Mouse (Mus musculus) brain, embryonic 14.5 days (tissue): ENCODE measurements around the gene Tmem258. TPM values are rescaled to one million over a fixed set of nuclear protein-coding genes. Genes with fewer than 3 reads are reported as not detected.

Source experiments
- DNase-seq: peaks from one replicate; pipeline ENCODE4 v3.0.0-alpha.2; 2011; ENCODE audit warnings: low read depth
- CTCF ChIP-seq: fragments of 200-500 bp; IDR thresholded peaks from 2 replicates; pipeline ENCODE4 v1.5.1; 2012; ENCODE audit warnings: inconsistent platforms, mild to moderate bottlenecking, moderate library complexity, borderline replicate concordance; ENCODE audit not compliant: insufficient read depth, insufficient read length; ENCODE audit errors: extremely low read depth
- POLR2A ChIP-seq: fragments of 200-500 bp; IDR thresholded peaks from 2 replicates; pipeline ENCODE4 v1.6.1; 2012; ENCODE audit warnings: mild to moderate bottlenecking, inconsistent platforms, borderline replicate concordance; ENCODE audit not compliant: poor library complexity, insufficient read depth, insufficient read length, severe bottlenecking; ENCODE audit errors: extremely low read depth
- polyA plus RNA-seq: library from polyadenylated mRNA; depleted of rRNA; stranded (reverse); fragments of >200 nt; gene quantifications from 2 replicates; pipeline ENCODE4 v1.2.3, GENCODE M21; 2012

The Tmem258 gene
- polyA plus RNA-seq, 1 experiment = 108 TPM

GRCm38 (mm10) chr19:10186569-10186968 lies 17.2 kb upstream of the Tmem258 start:
- DNase-seq = no peak
- TF ChIP-seq CTCF (no peak), POLR2A (no peak)

GRCm38 (mm10) chr19:10188281-10188811 lies 15.5 kb upstream of the Tmem258 start:
- peak; percentile 91 for DNase-seq
- TF ChIP-seq POLR2A (no peak), CTCF (no peak)

- no peak for DNase-seq
Measured at GRCm38 (mm10) chr19:10189022-10189421, 14.8 kb upstream of the Tmem258 start.

GRCm38 (mm10) chr19:10189940-10190339 lies 13.9 kb upstream of the Tmem258 start:
- no peak for TF ChIP-seq CTCF
- no peak for TF ChIP-seq POLR2A
- DNase-seq = no peak

More at GRCm38 (mm10) chr19:10189022-10189421, 14.8 kb upstream of the Tmem258 start:
- no peak for TF ChIP-seq CTCF
- TF ChIP-seq POLR2A = no peak

GRCm38 (mm10) chr19:10190796-10191195 lies 13.0 kb upstream of the Tmem258 start:
- peak; percentile 81 for DNase-seq
- TF ChIP-seq POLR2A = no peak
- TF ChIP-seq CTCF = peak; percentile 77; the same call in 1 of the 2 replicates

- no peak for TF ChIP-seq POLR2A
- no peak for TF ChIP-seq CTCF
- peak; percentile 13 for DNase-seq
Measured at GRCm38 (mm10) chr19:10191326-10191725, 12.5 kb upstream of the Tmem258 start.

GRCm38 (mm10) chr19:10194337-10194736 lies 9.5 kb upstream of the Tmem258 start:
- DNase-seq = peak; percentile 23
- TF ChIP-seq POLR2A = no peak
- no peak for TF ChIP-seq CTCF

- TF ChIP-seq CTCF (no peak), POLR2A (no peak)
- peak; percentile 24 for DNase-seq
Measured at GRCm38 (mm10) chr19:10195252-10195651, 8.6 kb upstream of the Tmem258 start.

- no peak for DNase-seq
- TF ChIP-seq POLR2A = no peak
- TF ChIP-seq CTCF = no peak
Measured at GRCm38 (mm10) chr19:10197130-10197529, 6.7 kb upstream of the Tmem258 start.

- no peak for DNase-seq
- TF ChIP-seq CTCF (no peak), POLR2A (no peak)
Measured at GRCm38 (mm10) chr19:10198286-10198685, 5.5 kb upstream of the Tmem258 start.

- TF ChIP-seq CTCF (peak; percentile 95), POLR2A (no peak)
- peak; percentile 93 for DNase-seq
Measured at GRCm38 (mm10) chr19:10198723-10199122, 5.1 kb upstream of the Tmem258 start.

- TF ChIP-seq CTCF (no peak), POLR2A (no peak)
- DNase-seq = peak; percentile 56
Measured at GRCm38 (mm10) chr19:10203146-10203847, 517 bp upstream of the Tmem258 start.

GRCm38 (mm10) chr19:10204616-10205001 lies 795 bp downstream of the Tmem258 start:
- peak; percentile 59 for DNase-seq
- peak; percentile 17; the same call in 1 of the 2 replicates for TF ChIP-seq CTCF
- TF ChIP-seq POLR2A = no peak
